ENCODE assay signal across 13 mouse cellular contexts in the genomic region with DNA sequence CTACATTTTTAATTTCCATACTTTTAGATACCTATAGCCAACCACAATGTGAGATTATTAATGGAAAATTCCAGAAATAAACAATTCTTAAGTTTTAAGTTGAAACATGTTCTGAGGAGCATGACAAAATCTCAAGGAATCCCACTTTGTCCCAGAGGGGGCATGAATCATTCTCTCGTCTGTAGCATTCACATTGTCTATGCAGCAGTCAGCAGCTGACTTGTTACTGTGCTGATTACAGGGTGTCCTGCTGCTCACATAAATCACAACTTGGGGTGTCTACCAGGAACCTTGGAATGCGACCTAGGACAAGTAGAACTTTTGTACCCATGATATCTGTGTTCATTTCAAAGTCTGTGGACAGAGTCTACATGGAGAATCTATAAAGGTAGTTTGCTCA. TPM values are rescaled to one million over a fixed set of nuclear protein-coding genes. Genes with fewer than 3 reads are reported as not detected.
"Had no signal": no experiment of that assay in that cellular context is flagged by ENCODE, and none has a peak within 500 bp of the region (broad histone marks: within the 10 kb centered on the region; RNA-seq: fewer than 3 reads in every experiment).

No protein-coding gene starts in this region.

- H3K27me3 ChIP-seq: limb, embryonic 12.5 days; liver, embryonic 13.5 days; lung, embryonic 15.5 days; midbrain, embryonic 12.5 days had no signal

- H3K27ac ChIP-seq: kidney, postnatal 0 days; limb, embryonic 12.5 days; liver, embryonic 13.5 days; lung, embryonic 15.5 days; macrophage; midbrain, embryonic 12.5 days had no signal

- H3K4me1 ChIP-seq: limb, embryonic 12.5 days; liver, embryonic 13.5 days; midbrain, embryonic 12.5 days had no signal

- H3K36me3 ChIP-seq: limb, embryonic 12.5 days; liver, embryonic 13.5 days; lung, embryonic 15.5 days; midbrain, embryonic 12.5 days had no signal

- H3K4me3 ChIP-seq: limb, embryonic 12.5 days; liver, embryonic 13.5 days; lung, embryonic 15.5 days; megakaryocyte, embryonic 14.5 days; midbrain, embryonic 12.5 days had no signal

- ATAC-seq: liver, postnatal 0 days; midbrain, embryonic 16.5 days had no signal

- H3K9ac ChIP-seq: limb, embryonic 12.5 days; liver, embryonic 13.5 days; liver, postnatal 0 days; lung, embryonic 15.5 days; midbrain, embryonic 12.5 days had no signal

- H3K9me3 ChIP-seq: limb, embryonic 12.5 days; liver, embryonic 13.5 days; lung, embryonic 15.5 days; megakaryocyte, embryonic 14.5 days; midbrain, embryonic 12.5 days had no signal

- H3K4me2 ChIP-seq: limb, embryonic 12.5 days; liver, embryonic 13.5 days; lung, embryonic 15.5 days; midbrain, embryonic 12.5 days had no signal

- DNase-seq: liver; liver, embryonic 13.5 days; liver, postnatal 0 days; lung, postnatal 14 days; right cerebral cortex, postnatal 14 days; thymus, postnatal 36 days had no signal

RNA-seq across cellular contexts. Expression of gene Fhl2, which starts 49.3 kb away (rescaled TPM):
- polyA plus RNA-seq: macrophage had no signal
